Mouse (Mus musculus): ENCODE measurements around the gene Pakap. TPM values are rescaled to one million over a fixed set of nuclear protein-coding genes. Genes with fewer than 3 reads are reported as not detected.
A peak's percentile ranks its signal among the peaks of the same experiment; 100 is the strongest.

The Pakap gene
- polyA plus RNA-seq, 1 experiment from 2014 or later, result 24.7 TPM

GRCm38 (mm10) chr4:57550216-57550615 is 17.8 kb upstream of the Pakap start:
- no peaks in the 10 kb centered on the region for H3K4me1 ChIP-seq
- H3K4me2 ChIP-seq, result no peak overlapping the region
- no peak overlapping the region for H3K9ac ChIP-seq
- H3K9me3 ChIP-seq, result no peaks in the 10 kb centered on the region
- H3K4me3 ChIP-seq (replicated peaks), result no peak overlapping the region
- H3K27me3 ChIP-seq (replicated peaks), result no peaks in the 10 kb centered on the region
- no peak overlapping the region for H3K27ac ChIP-seq
- 29% methylated on average over 1 of the region's 1 CpGs for WGBS
- H3K36me3 ChIP-seq, result no peaks in the 10 kb centered on the region
- no peak for ATAC-seq (ENCODE audit: insufficient read depth, low FRiP score, low read depth)

GRCm38 (mm10) chr4:57557102-57557501 is 10.9 kb upstream of the Pakap start:
- H3K4me2 ChIP-seq, result no peak overlapping the region
- no peaks in the 10 kb centered on the region for H3K27me3 ChIP-seq (replicated peaks)
- no peaks in the 10 kb centered on the region for H3K4me1 ChIP-seq
- no peak overlapping the region for H3K9ac ChIP-seq
- no peak overlapping the region for H3K4me3 ChIP-seq (replicated peaks)
- H3K9me3 ChIP-seq, result no peaks in the 10 kb centered on the region
- no peak overlapping the region for H3K27ac ChIP-seq
- H3K36me3 ChIP-seq, result no peaks in the 10 kb centered on the region
- ATAC-seq (ENCODE audit: insufficient read depth, low FRiP score, low read depth), result no peak
- 83% methylated on average over 2 of the region's 2 CpGs for WGBS

- Histone ChIP-seq H3K27me3 (replicated peaks) (no peaks in the 10 kb centered on the region), H3K27ac (no peak overlapping the region)
Measured at GRCm38 (mm10) chr4:57559438-57559837, 8.5 kb upstream of the Pakap start.

GRCm38 (mm10) chr4:57560010-57560409 is 8.0 kb upstream of the Pakap start:
- no peaks in the 10 kb centered on the region for H3K27me3 ChIP-seq (replicated peaks)
- no peak overlapping the region for H3K4me2 ChIP-seq
- peak overlapping the region; percentile 81 for H3K27ac ChIP-seq
- H3K4me3 ChIP-seq (replicated peaks), result no peak overlapping the region
- ATAC-seq (ENCODE audit: insufficient read depth, low FRiP score, low read depth), result peak; percentile 72
- H3K4me1 ChIP-seq, result no peaks in the 10 kb centered on the region
- H3K9me3 ChIP-seq, result no peaks in the 10 kb centered on the region
- 41% methylated on average over 3 of the region's 3 CpGs for WGBS
- no peak overlapping the region for H3K9ac ChIP-seq
- H3K36me3 ChIP-seq, result no peaks in the 10 kb centered on the region

More at GRCm38 (mm10) chr4:57559438-57559837, 8.5 kb upstream of the Pakap start:
- H3K4me2 ChIP-seq, result no peak overlapping the region
- no peak overlapping the region for H3K4me3 ChIP-seq (replicated peaks)
- no peak for ATAC-seq (ENCODE audit: insufficient read depth, low FRiP score, low read depth)
- H3K9me3 ChIP-seq, result no peaks in the 10 kb centered on the region
- H3K4me1 ChIP-seq, result no peaks in the 10 kb centered on the region
- no peaks in the 10 kb centered on the region for H3K36me3 ChIP-seq
- H3K9ac ChIP-seq, result no peak overlapping the region
- 77% methylated on average over 1 of the region's 1 CpGs for WGBS

- no peaks in the 10 kb centered on the region for H3K36me3 ChIP-seq
- H3K4me1 ChIP-seq, result no peaks in the 10 kb centered on the region
- no peaks in the 10 kb centered on the region for H3K9me3 ChIP-seq
- no peak for ATAC-seq (ENCODE audit: insufficient read depth, low FRiP score, low read depth)
- H3K27ac ChIP-seq, result peak overlapping the region; percentile 81
- H3K4me2 ChIP-seq, result no peak overlapping the region; the same call in 1 of the 2 replicates
- no peak overlapping the region for H3K9ac ChIP-seq
- H3K4me3 ChIP-seq (replicated peaks), result no peak overlapping the region
- WGBS, result 51% methylated on average over 6 of the region's 6 CpGs
- H3K27me3 ChIP-seq (replicated peaks), result no peaks in the 10 kb centered on the region
Measured at GRCm38 (mm10) chr4:57561055-57561454, 6.9 kb upstream of the Pakap start.

- H3K9me3 ChIP-seq, result no peaks in the 10 kb centered on the region
- no peaks in the 10 kb centered on the region for H3K36me3 ChIP-seq
- 0 out of 2 replicates have a peak, but pooled peaks cover 3% of the 10 kb centered on the region for H3K27me3 ChIP-seq (replicated peaks)
- no peak overlapping the region for H3K9ac ChIP-seq
- ATAC-seq (ENCODE audit: insufficient read depth, low FRiP score, low read depth), result no peak
- 71% methylated on average over 1 of the region's 1 CpGs for WGBS
- H3K4me2 ChIP-seq, result no peak overlapping the region
- no peak overlapping the region for H3K27ac ChIP-seq
- no peak overlapping the region for H3K4me3 ChIP-seq (replicated peaks)
- no peaks in the 10 kb centered on the region for H3K4me1 ChIP-seq
Measured at GRCm38 (mm10) chr4:57565283-57565682, 2.7 kb upstream of the Pakap start.

- Histone ChIP-seq H3K36me3 (no peaks in the 10 kb centered on the region), H3K4me1 (no peaks in the 10 kb centered on the region), H3K27me3 (replicated peaks) (0 out of 2 replicates have a peak, but pooled peaks cover 3% of the 10 kb centered on the region), H3K9me3 (no peaks in the 10 kb centered on the region), H3K27ac (no peak overlapping the region), H3K4me2 (no peak overlapping the region), H3K9ac (no peak overlapping the region), H3K4me3 (replicated peaks) (no peak overlapping the region)
- WGBS, result 65% methylated on average over 2 of the region's 2 CpGs
- no peak for ATAC-seq (ENCODE audit: insufficient read depth, low FRiP score, low read depth)
Measured at GRCm38 (mm10) chr4:57565811-57566210, 2.2 kb upstream of the Pakap start.

- no peaks in the 10 kb centered on the region for H3K36me3 ChIP-seq
- peak overlapping the region; percentile 95 for H3K4me2 ChIP-seq
- H3K4me3 ChIP-seq (replicated peaks), result peak overlapping the region; percentile 56
- no peaks in the 10 kb centered on the region for H3K4me1 ChIP-seq
- H3K27me3 ChIP-seq (replicated peaks), result 0 out of 2 replicates have a peak, but pooled peaks cover 3% of the 10 kb centered on the region
- 43% methylated on average over 19 of the region's 19 CpGs for WGBS
- no peaks in the 10 kb centered on the region for H3K9me3 ChIP-seq
- H3K27ac ChIP-seq, result peak overlapping the region; percentile 78
- peak overlapping the region; percentile 46 for H3K9ac ChIP-seq
- no peak; the same call in 1 of the 2 replicates for ATAC-seq (ENCODE audit: insufficient read depth, low FRiP score, low read depth)
Measured at GRCm38 (mm10) chr4:57568268-57569068, 489 bp downstream of the Pakap start.

GRCm38 (mm10) chr4:57569069-57569355 is 1.0 kb downstream of the Pakap start:
- no peak for ATAC-seq (ENCODE audit: insufficient read depth, low FRiP score, low read depth)
- no peaks in the 10 kb centered on the region for H3K36me3 ChIP-seq
- H3K4me2 ChIP-seq, result peak overlapping the region; percentile 95
- no peak overlapping the region for H3K9ac ChIP-seq
- 78% methylated on average over 4 of the region's 4 CpGs for WGBS
- H3K9me3 ChIP-seq, result no peaks in the 10 kb centered on the region
- 0 out of 2 replicates have a peak, but pooled peaks cover 3% of the 10 kb centered on the region for H3K27me3 ChIP-seq (replicated peaks)
- peak overlapping the region; percentile 78; the same call in 1 of the 2 replicates for H3K27ac ChIP-seq
- peak overlapping the region; percentile 56 for H3K4me3 ChIP-seq (replicated peaks)
- H3K4me1 ChIP-seq, result no peaks in the 10 kb centered on the region

- Histone ChIP-seq H3K27me3 (replicated peaks) (0 out of 2 replicates have a peak, but pooled peaks cover 3% of the 10 kb centered on the region), H3K4me3 (replicated peaks) (peak overlapping the region; percentile 56; the same call in 1 of the 2 replicates), H3K4me1 (no peaks in the 10 kb centered on the region), H3K9ac (no peak overlapping the region), H3K4me2 (peak overlapping the region; percentile 95; the same call in 1 of the 2 replicates), H3K9me3 (no peaks in the 10 kb centered on the region), H3K36me3 (no peaks in the 10 kb centered on the region), H3K27ac (no peak overlapping the region)
- ATAC-seq (ENCODE audit: insufficient read depth, low FRiP score, low read depth), result no peak
- WGBS, result 65% methylated on average over 6 of the region's 6 CpGs
Measured at GRCm38 (mm10) chr4:57569711-57570110, 1.7 kb downstream of the Pakap start.

- no peak for ATAC-seq (ENCODE audit: insufficient read depth, low FRiP score, low read depth)
- 71% methylated on average over 3 of the region's 3 CpGs for WGBS
- Histone ChIP-seq H3K27me3 (replicated peaks) (0 out of 2 replicates have a peak, but pooled peaks cover 3% of the 10 kb centered on the region), H3K27ac (no peak overlapping the region), H3K4me3 (replicated peaks) (no peak overlapping the region), H3K36me3 (no peaks in the 10 kb centered on the region), H3K4me2 (no peak overlapping the region), H3K9me3 (no peaks in the 10 kb centered on the region), H3K4me1 (no peaks in the 10 kb centered on the region), H3K9ac (no peak overlapping the region)
Measured at GRCm38 (mm10) chr4:57570229-57570628, 2.2 kb downstream of the Pakap start.

GRCm38 (mm10) chr4:57574181-57574580 is 6.2 kb downstream of the Pakap start:
- 80% methylated on average over 3 of the region's 3 CpGs for WGBS
- H3K4me1 ChIP-seq, result no peaks in the 10 kb centered on the region
- H3K9me3 ChIP-seq, result no peaks in the 10 kb centered on the region
- no peaks in the 10 kb centered on the region for H3K27me3 ChIP-seq (replicated peaks)
- H3K4me3 ChIP-seq (replicated peaks), result no peak overlapping the region
- H3K36me3 ChIP-seq, result no peaks in the 10 kb centered on the region
- no peak overlapping the region for H3K9ac ChIP-seq
- ATAC-seq (ENCODE audit: insufficient read depth, low FRiP score, low read depth), result no peak
- H3K27ac ChIP-seq, result no peak overlapping the region; the same call in 1 of the 2 replicates
- H3K4me2 ChIP-seq, result no peak overlapping the region
